30 mouse cellular contexts compared by ENCODE assay signal in genomic region chr2:131772163-131772562, GRCm38 (mm10).
"Had no signal": no experiment of that assay in that cellular context is flagged by ENCODE, and none has a peak within 500 bp of the region (broad histone marks: within the 10 kb centered on the region; RNA-seq: fewer than 3 reads in every experiment).

No protein-coding gene starts in this region.

- ATAC-seq: liver, embryonic 12.5 days; liver, postnatal 0 days; lung, postnatal 0 days; midbrain, embryonic 13.5 days; midbrain, embryonic 15.5 days; midbrain, embryonic 16.5 days had no signal

- DNase-seq: left cerebral cortex, postnatal 4 days; liver; liver, embryonic 13.5 days; liver, postnatal 0 days; lung, adult 18-20 months; lung, adult 2 months; lung, embryonic 14.5 days; lung, postnatal 10 days; lung, postnatal 14 days; lung, postnatal 36 days; lung, postnatal 4 days; midbrain, embryonic 14.5 days had no signal

- H3K36me3 ChIP-seq: limb, embryonic 12.5 days; liver, embryonic 12.5 days; liver, embryonic 13.5 days; liver, embryonic 15.5 days; lung, embryonic 15.5 days; midbrain, embryonic 10.5 days; midbrain, embryonic 12.5 days; midbrain, embryonic 13.5 days; midbrain, embryonic 15.5 days; neural tube, embryonic 12.5 days had no signal

- H3K9me3 ChIP-seq: limb, embryonic 12.5 days; liver, embryonic 12.5 days; liver, embryonic 13.5 days; liver, embryonic 15.5 days; lung, embryonic 15.5 days; midbrain, embryonic 10.5 days; midbrain, embryonic 12.5 days; midbrain, embryonic 13.5 days; midbrain, embryonic 15.5 days; neural tube, embryonic 12.5 days had no signal

- H3K4me1 ChIP-seq: limb, embryonic 12.5 days; liver, embryonic 12.5 days; liver, embryonic 13.5 days; liver, embryonic 15.5 days; megakaryocyte, embryonic 14.5 days; midbrain, embryonic 10.5 days; midbrain, embryonic 12.5 days; midbrain, embryonic 13.5 days; midbrain, embryonic 15.5 days; neural tube, embryonic 12.5 days had no signal

- H3K9ac ChIP-seq: limb, embryonic 12.5 days; liver, embryonic 12.5 days; liver, embryonic 13.5 days; liver, embryonic 14.5 days; liver, embryonic 15.5 days; liver, postnatal 0 days; lung, embryonic 14.5 days; lung, embryonic 15.5 days; midbrain, embryonic 12.5 days; midbrain, embryonic 13.5 days; midbrain, embryonic 15.5 days; neural tube, embryonic 12.5 days had no signal

- H3K27ac ChIP-seq: left cerebral cortex, adult 2 months; limb, embryonic 12.5 days; liver, embryonic 12.5 days; liver, embryonic 13.5 days; liver, embryonic 14.5 days; liver, embryonic 15.5 days; lung, embryonic 15.5 days; macrophage; midbrain, embryonic 10.5 days; midbrain, embryonic 12.5 days; midbrain, embryonic 13.5 days; midbrain, embryonic 15.5 days; neural tube, embryonic 12.5 days had no signal

- H3K4me2 ChIP-seq: limb, embryonic 12.5 days; liver, embryonic 11.5 days; liver, embryonic 12.5 days; liver, embryonic 13.5 days; liver, embryonic 15.5 days; lung, embryonic 14.5 days; lung, embryonic 15.5 days; midbrain, embryonic 11.5 days; midbrain, embryonic 12.5 days; midbrain, embryonic 13.5 days; midbrain, embryonic 15.5 days; neural tube, embryonic 12.5 days had no signal

- H3K4me3 ChIP-seq: left cerebral cortex, adult 2 months; limb, embryonic 12.5 days; liver, embryonic 12.5 days; liver, embryonic 13.5 days; liver, embryonic 15.5 days; lung, embryonic 15.5 days; megakaryocyte, embryonic 14.5 days; midbrain, embryonic 10.5 days; midbrain, embryonic 12.5 days; midbrain, embryonic 13.5 days; midbrain, embryonic 15.5 days; myocyte; neural tube, embryonic 12.5 days had no signal

- H3K27me3 ChIP-seq: limb, embryonic 12.5 days; liver, embryonic 12.5 days; liver, embryonic 13.5 days; liver, embryonic 15.5 days; lung, embryonic 15.5 days; midbrain, embryonic 12.5 days; midbrain, embryonic 13.5 days; midbrain, embryonic 15.5 days; neural tube, embryonic 12.5 days had no signal
